Mouse (Mus musculus) C2C12 (cell line): ENCODE results near the gene Eef1a1. TPM values are rescaled to one million over a fixed set of nuclear protein-coding genes. Genes with fewer than 3 reads are reported as not detected.
"Not testable (repeated sequence)": the region's sequence is repeated elsewhere in the genome, so short reads cannot be mapped to it uniquely, and the experiment has no call there.

Source experiments
- H3K27me3 ChIP-seq: one replicate; pipeline ENCODE4 v1.6.1; 2011; ENCODE audit not compliant: control insufficient read depth, insufficient read depth, insufficient read length
- H3K36me3 ChIP-seq: one replicate; pipeline ENCODE4 v1.6.1; 2011; ENCODE audit not compliant: control insufficient read depth, insufficient read depth
- H3K4me3 ChIP-seq: one replicate; pipeline ENCODE4 v1.5.1; 2011; ENCODE audit warnings: mild to moderate bottlenecking, control low read depth; ENCODE audit not compliant: poor library complexity, insufficient read depth, severe bottlenecking
- H3K79me2 ChIP-seq: one replicate; pipeline ENCODE4 v1.6.1; 2011; ENCODE audit not compliant: control insufficient read depth, insufficient read depth
- H3K79me3 ChIP-seq: one replicate; pipeline ENCODE4 v1.6.1; 2011; ENCODE audit warnings: low read depth, control low read depth
- H3ac ChIP-seq: one replicate; pipeline ENCODE3; 2011; ENCODE audit warnings: low read depth; ENCODE audit not compliant: control insufficient read depth, insufficient read length
- CEBPB ChIP-seq: IDR thresholded peaks from one replicate; pipeline ENCODE4 v1.6.1; 2011; ENCODE audit warnings: low read depth, mild to moderate bottlenecking, control low read depth, moderate library complexity
- CTCF ChIP-seq: IDR thresholded peaks from one replicate; pipeline ENCODE4 v1.5.1; 2011; ENCODE audit not compliant: control insufficient read depth, insufficient read depth, insufficient read length
- FOSL1 ChIP-seq: IDR thresholded peaks from one replicate; pipeline ENCODE4 v1.8.0; 2011; ENCODE audit warnings: mild to moderate bottlenecking, low read length; ENCODE audit not compliant: poor library complexity, insufficient read depth, severe bottlenecking
- MAX ChIP-seq: IDR thresholded peaks from one replicate; pipeline ENCODE4 v1.6.1; 2011; ENCODE audit warnings: mild to moderate bottlenecking, control low read depth
- MYOD1 ChIP-seq: IDR thresholded peaks from one replicate; pipeline ENCODE4 v1.6.1; 2011; ENCODE audit warnings: low read depth; ENCODE audit not compliant: control insufficient read depth, insufficient read length
- MYOG ChIP-seq: IDR thresholded peaks from one replicate; pipeline ENCODE4 v1.6.1; 2011; ENCODE audit not compliant: control insufficient read depth, insufficient read length; ENCODE audit errors: extremely low read depth
- USF1 ChIP-seq: IDR thresholded peaks from one replicate; pipeline ENCODE4 v1.6.1; 2011; ENCODE audit warnings: low read depth, mild to moderate bottlenecking, control low read depth, moderate library complexity
- polyA plus RNA-seq: library from polyadenylated mRNA; unstranded; fragments of >200 nt; fragmentation: generic; extraction: Trizol; gene quantifications from one replicate; pipeline ENCODE4 v1.2.1, GENCODE M21; 2012; ENCODE audit warnings: missing spikeins

Eef1a1 gene
- polyA plus RNA-seq, 1 experiment = 7,691 TPM

GRCm38 (mm10) chr9:78520780-78521601 is 32.0 kb upstream of the Eef1a1 start:
- TF ChIP-seq USF1 (no peak), CEBPB (no peak), MAX (peak; percentile 96)
- H3K79me3 ChIP-seq = peaks cover 11% of the 10 kb centered on the region
- peaks cover 9% of the 10 kb centered on the region for H3K36me3 ChIP-seq
- no peaks in the 10 kb centered on the region for H3K27me3 ChIP-seq
- peak overlapping the region; percentile 52 for H3K4me3 ChIP-seq
- peak overlapping the region; percentile 39 for H3ac ChIP-seq
- H3K79me2 ChIP-seq = peaks cover 15% of the 10 kb centered on the region

DNA sequence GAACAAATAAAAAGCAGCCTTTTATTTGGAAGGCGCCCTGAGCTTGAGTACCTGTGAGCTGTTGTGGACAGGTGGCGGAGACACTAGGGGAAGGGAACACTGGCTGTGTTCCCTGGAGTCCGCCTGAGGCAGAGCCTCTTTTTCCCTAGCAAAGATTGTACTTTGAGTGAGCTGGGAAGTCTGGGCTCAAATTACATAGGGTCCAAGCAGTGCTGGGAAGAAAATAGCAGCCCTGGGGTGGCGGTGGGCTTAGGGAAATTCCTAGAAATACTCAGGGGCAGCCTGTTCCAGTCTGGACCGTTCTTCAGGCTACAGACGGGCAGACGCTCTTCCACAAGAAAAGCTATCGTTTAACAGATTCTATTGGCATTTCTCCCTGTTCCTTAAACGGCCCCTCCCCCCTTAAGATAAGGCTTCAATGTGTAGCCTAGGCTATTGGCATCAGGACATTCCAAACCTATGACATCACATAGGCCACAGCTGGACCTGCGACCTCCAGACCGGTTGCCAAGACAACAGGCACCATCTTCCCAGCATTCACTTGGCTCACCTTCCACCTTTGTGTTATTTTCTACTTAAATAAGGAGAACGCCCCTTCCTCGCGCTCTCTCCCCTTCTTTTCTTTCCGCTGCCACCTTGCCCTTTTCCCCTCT is 31.3 kb upstream of the Eef1a1 start:
- Histone ChIP-seq H3K36me3 (peaks cover 5% of the 10 kb centered on the region), H3K4me3 (peak overlapping the region; percentile 52), H3K27me3 (no peaks in the 10 kb centered on the region), H3K79me2 (peaks cover 15% of the 10 kb centered on the region), H3ac (peak overlapping the region; percentile 39), H3K79me3 (peaks cover 10% of the 10 kb centered on the region)
- no peak for TF ChIP-seq MYOG
- no peak for TF ChIP-seq CTCF
- TF ChIP-seq USF1 = no peak
- no peak for TF ChIP-seq CEBPB
- TF ChIP-seq MYOD1 = peak; percentile 21

DNA sequence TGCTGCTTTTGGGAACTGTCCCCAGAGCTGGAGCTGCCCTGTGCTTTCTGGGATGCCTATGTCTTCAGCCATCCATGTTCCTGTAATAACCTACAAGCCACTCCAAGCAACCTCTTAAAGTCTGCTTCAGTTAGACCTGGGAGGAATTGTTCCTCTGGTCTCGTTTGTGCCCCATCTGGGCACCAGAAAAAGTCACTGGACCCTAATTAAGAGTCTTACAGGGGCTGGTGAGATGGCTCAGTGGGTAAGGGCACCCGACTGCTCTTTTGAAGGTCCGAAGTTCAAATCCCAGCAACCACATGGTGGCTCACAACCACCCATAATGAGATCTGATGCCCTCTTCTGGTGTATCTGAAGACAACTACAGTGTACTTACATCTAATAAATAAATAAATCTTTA is 28.3 kb upstream of the Eef1a1 start:
- H3K79me3 ChIP-seq = peaks cover 10% of the 10 kb centered on the region
- H3K4me3 ChIP-seq, H3ac ChIP-seq, H3K27me3 ChIP-seq, H3K36me3 ChIP-seq: not testable (repeated sequence)
- H3K79me2 ChIP-seq = peaks cover 15% of the 10 kb centered on the region

GRCm38 (mm10) chr9:78516125-78516524 is 27.2 kb upstream of the Eef1a1 start:
- no peaks in the 10 kb centered on the region for H3K27me3 ChIP-seq
- H3K79me3 ChIP-seq = peaks cover 5% of the 10 kb centered on the region
- no peaks in the 10 kb centered on the region for H3K36me3 ChIP-seq
- TF ChIP-seq CEBPB (no peak), USF1 (no peak), MAX (no peak), FOSL1 (no peak), CTCF (no peak), MYOG (no peak), MYOD1 (no peak)
- no peak overlapping the region for H3K4me3 ChIP-seq
- H3K79me2 ChIP-seq = peaks cover 7% of the 10 kb centered on the region
- H3ac ChIP-seq = no peak overlapping the region

- H3K36me3 ChIP-seq = no peaks in the 10 kb centered on the region
- no peak for TF ChIP-seq MYOG
- TF ChIP-seq CTCF = no peak
- TF ChIP-seq CEBPB = no peak
- no peak for TF ChIP-seq MAX
- no peak for TF ChIP-seq FOSL1
- TF ChIP-seq USF1 = no peak
- no peak for TF ChIP-seq MYOD1
- H3K27me3 ChIP-seq = no peaks in the 10 kb centered on the region
- no peaks in the 10 kb centered on the region for H3K79me2 ChIP-seq
- no peak overlapping the region for H3ac ChIP-seq
- no peaks in the 10 kb centered on the region for H3K79me3 ChIP-seq
- no peak overlapping the region for H3K4me3 ChIP-seq
These were observed 25.7 kb upstream of the Eef1a1 start for GRCm38 (mm10) chr9:78514681-78515080.
